Mouse (Mus musculus) cortical plate, adult 2 months (tissue): ENCODE results near the gene Hmga1.

Experiments
- CTCF ChIP-seq: fragments of 200-500 bp; IDR thresholded peaks from 2 replicates; pipeline ENCODE4 v1.5.1; 2011; ENCODE audit warnings: mild to moderate bottlenecking, control low read depth, low read length; ENCODE audit not compliant: insufficient read depth; ENCODE audit errors: extremely low read depth
- POLR2A ChIP-seq: fragments of 200-500 bp; IDR thresholded peaks from 2 replicates; pipeline ENCODE4 v1.6.1; 2011; ENCODE audit warnings: mild to moderate bottlenecking, low read length, control low read depth; ENCODE audit not compliant: insufficient read depth; ENCODE audit errors: extremely low read depth

DNA sequence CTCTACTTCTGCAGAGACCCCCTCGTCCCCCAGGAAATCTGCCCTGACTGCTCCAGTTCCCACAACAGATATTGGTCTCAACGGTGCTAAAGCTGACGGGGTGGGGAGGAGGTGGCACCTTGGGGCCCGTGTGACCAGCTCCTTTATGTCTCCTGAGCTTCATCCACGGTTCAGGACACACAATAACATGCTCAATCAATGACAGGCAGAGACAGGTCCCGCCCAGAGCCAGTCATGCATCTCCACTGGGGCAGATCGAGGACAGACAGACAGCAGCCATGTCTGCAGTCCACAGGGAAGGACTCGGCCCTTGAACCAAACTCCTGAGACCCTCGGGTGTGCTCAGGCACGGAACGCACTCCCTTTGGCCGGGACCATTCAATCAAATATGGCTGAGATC lies 48.3 kb upstream of the Hmga1 start:
- no peak for TF ChIP-seq CTCF
- TF ChIP-seq POLR2A: no peak
